Mouse (Mus musculus): ENCODE results near the gene Hs3st1.

DNA sequence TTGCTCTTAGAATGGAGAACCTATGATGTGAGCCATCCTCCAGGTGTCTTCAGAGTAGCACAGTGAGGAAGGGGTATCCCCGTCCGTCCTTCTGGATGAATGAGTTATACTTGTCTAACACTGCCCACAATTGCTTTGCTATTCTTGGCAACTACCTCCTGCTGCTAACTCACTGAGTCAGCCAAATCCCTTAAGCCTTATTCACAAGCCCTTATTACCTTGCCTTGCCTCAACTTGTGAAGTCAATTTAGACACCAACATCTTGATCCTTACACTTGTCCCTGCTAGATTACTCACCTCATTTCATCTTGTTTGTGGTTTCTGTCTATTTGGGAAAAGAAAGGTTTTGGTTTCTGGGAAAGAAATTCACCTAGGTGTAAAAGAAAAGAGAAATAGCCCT, 95.9 kb downstream of the Hs3st1 start:
- TF ChIP-seq POLR2A (IDR thresholded peaks at IDR 0.05; ENCODE audit: insufficient read depth, low read depth, low read length), result no peak
- no peak for TF ChIP-seq CTCF (IDR thresholded peaks at IDR 0.05; ENCODE audit: insufficient read depth, low read depth, low read length)

Data from olfactory bulb, adult 2 months (tissue).